Mouse (Mus musculus): ENCODE results near the gene Gm28047.

The Gm28047 gene

DNA sequence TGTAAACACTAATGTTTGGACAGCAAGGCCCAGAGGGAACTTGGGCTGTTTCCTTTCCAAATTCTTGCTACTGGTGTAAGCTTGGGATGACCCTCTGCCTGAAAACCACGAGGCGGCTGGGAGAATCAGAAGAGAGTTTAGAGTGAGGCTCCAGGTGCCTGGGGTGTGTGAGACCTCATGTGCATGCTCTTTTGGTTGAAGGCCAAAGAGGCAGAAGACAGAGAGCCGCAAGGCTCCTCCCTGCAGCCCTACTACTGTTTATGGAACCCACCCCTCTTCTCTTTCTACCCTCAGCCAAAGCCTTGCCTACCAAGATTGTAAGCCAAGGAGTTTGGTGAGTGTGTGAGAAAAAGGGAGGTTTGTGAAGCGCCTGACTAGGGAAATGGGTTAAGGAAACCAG, 109.1 kb downstream of the Gm28047 start:
- no peak for ATAC-seq (ENCODE audit: low TSS enrichment)

- no peak for ATAC-seq (ENCODE audit: low TSS enrichment)
Measured at GRCm38 (mm10) chr15:102515261-102515660, 109.6 kb downstream of the Gm28047 start.

GRCm38 (mm10) chr15:102513004-102513403, 111.9 kb downstream of the Gm28047 start:
- ATAC-seq (ENCODE audit: low TSS enrichment), result no peak

DNA sequence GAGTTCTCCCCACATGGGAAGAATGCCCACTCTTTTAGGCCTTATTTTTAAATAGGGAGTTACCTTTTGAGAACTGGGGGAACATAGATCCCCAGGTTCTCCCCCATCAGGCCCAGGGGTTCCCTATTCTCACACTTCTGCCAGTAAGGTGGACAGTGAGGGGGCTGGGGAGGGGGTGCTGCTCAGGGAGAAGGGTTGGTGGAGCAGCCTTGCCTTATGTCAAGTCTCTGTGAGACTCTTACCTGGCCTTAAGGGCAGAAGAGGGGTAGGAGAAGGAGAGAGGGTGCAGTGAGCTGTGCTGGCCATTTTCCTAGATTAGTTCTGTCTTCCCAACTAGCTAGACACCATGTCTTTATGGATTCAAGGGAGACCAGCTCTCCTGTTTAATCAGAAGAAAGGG, 112.4 kb downstream of the Gm28047 start:
- ATAC-seq (ENCODE audit: low TSS enrichment), result no peak

DNA sequence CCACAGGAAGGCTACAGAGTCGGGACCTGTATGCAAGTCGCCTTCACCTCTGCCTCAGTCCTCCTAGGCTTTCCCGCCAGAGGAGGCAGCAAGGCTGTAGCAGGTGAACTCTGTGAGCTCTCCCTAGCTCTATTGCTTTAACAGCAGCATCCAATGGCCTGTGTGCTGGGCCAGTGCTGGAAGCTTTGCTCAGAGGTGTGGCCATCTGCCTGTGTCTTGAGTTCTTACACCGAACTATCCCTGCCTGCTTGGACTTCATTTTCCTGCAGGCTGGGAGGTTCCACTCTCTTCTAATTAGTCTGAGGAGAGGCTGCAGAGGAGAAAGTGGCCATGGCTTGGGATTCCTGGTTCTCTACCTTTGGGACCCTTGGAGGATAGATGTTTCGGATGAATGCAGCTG, 112.9 kb downstream of the Gm28047 start:
- no peak for ATAC-seq (ENCODE audit: low TSS enrichment)

DNA sequence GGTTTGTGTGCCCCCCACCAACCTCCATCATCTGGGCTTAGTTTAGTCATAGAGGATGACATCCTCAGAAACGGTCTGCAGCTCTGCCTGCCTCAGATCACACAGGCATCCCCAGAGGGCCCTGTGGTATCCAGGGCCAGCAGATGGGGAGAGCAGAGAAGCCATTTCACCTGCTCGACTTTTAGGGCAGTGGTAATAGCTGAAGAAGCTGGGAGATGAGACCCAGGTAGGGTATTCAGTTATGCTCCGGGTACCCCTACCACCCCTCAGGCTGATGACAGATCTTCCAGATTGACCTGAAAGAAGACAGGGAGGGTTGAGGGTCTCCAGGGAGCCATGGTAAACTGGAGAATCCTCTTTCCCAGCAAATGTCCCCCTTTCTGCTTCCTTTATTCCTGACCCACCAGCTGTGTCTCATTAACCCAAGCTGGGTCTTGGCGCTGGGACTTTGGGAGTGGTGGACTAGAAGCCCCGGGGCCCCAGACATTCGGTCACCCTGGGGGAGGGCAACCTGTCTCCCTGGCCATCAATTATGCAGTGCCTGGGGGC, 113.5 kb downstream of the Gm28047 start:
- ATAC-seq (ENCODE audit: low TSS enrichment), result no peak

DNA sequence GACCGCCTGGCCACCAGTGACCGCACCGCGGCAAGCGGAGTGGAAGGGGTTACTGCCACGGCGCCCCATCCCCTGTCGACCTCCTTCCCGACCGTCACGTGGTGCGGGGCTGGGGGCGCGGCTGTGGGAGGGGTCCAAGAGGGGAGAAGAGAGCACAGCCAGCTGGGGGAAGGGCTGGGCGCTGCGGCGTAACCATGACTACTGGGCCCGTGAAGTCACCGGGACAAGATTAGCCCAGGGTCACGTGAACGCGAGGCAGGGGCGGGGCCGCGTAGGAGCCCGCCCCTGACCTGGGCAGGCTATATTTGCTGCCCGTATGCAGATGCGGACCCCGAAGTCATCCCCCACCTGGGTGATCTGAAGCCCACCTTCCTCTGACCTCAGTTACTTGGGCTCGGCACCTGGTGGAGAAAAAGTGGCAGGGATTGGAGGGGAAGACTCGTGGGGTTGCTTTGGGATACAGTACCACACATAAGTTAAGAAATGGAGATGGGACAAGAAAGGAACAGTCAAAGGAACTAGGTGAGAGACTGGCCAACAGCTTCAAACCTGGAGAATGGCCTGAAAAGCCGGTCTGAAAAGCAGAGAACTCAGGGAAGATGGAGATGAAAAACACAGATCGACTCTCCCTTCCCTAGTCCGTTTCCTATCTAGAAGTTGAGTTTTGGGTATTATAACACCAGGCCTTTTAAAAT, 114.1 kb downstream of the Gm28047 start:
- ATAC-seq (ENCODE audit: low TSS enrichment), result peak; percentile 68

DNA sequence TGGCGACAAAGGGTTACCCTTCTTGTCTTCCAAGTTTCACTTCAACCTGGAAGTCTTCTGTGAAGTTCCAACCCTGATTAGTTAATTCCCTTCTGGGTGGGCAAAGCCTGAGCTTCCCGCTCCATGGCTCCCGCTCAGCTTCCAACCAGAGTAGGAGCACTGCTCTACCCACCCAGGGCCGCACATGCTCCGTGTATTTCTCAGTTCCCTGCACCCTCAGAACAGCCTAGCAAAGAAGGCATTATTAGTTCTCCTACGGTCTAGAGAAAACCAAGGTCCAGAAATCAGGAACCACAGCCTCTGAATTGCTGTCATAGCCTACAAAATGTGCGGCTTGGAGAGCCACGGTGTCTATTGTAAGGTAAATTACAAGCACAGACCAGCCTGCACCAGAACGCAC, 114.8 kb downstream of the Gm28047 start:
- peak; percentile 54; the same call in 1 of the 2 replicates for ATAC-seq (ENCODE audit: low TSS enrichment)

- ATAC-seq (ENCODE audit: low TSS enrichment), result no peak
Measured at GRCm38 (mm10) chr15:102508336-102508735, 116.5 kb downstream of the Gm28047 start.

- no peak for ATAC-seq (ENCODE audit: low TSS enrichment)
Measured at GRCm38 (mm10) chr15:102507561-102507960, 117.3 kb downstream of the Gm28047 start.

DNA sequence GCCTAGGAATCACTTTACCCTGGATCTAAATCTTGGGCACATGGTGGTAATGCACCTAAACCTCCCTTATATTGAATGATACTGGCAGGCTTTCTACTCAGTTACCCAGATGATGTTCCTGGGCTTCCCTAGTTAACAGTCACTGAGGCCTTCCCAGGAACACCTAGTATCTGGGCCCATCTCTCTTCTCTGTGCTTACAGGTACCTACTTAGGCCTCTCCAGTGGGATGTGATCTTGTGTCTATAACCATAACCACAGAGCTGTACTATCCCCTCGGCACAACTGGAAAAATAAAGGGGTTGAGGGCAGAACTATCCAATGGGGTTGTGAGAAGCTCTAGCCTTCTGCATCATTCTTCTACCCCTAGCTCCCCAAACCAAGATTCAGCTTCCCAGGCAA, 118.0 kb downstream of the Gm28047 start:
- ATAC-seq (ENCODE audit: low TSS enrichment), result no peak

DNA sequence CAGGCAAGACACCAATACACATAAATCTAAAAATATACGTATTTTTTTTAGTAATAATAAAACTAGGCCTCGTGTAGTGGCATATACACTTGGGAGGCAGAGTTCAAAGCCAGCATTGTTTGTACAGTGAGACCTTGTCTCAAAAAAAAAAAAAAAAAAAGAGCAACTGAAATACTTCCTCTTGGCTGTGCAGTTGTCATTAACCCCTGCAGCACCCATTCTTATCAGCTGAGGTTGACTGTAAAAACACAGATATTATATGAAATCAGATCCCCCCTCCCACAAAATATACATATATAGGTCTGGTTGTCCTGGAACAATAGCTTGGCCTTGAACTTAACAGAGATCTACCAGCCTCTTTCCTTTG, 118.4 kb downstream of the Gm28047 start:
- ATAC-seq (ENCODE audit: low TSS enrichment), result no peak

- ATAC-seq (ENCODE audit: low TSS enrichment), result no peak
Measured at GRCm38 (mm10) chr15:102505770-102506463, 119.0 kb downstream of the Gm28047 start.

DNA sequence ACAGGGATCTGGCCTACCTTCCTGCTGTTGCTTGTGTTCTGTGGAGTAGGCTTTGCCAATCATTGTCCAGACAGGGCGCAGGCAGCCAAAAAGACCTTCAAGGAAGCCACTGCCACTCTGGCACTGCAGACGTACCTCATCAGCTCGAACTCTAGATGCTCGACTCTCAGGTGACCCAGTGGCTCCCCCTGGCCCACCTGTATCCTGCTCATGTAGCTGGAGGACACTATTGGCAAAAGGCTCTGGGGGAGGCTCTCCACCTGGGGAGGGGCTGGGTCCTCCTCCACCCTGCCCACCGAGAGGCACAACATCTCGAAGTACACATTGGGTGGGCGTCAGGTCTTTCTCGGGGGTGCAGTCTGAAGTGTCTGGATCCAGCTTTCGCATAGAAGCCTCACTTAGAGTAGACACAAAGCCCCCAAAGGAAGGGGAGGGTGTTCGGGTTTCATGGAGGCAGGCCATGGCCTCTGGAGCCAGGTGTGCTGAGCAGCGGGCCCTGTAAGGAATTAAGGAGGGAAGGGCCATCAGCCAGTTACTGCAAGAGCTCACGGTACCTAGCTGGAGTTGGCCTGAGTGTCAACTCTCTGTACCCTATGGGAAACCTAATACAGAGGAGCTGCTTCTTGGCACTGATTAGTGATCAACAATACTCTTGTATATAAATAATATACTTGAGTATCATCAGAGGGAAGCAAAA, 119.6 kb downstream of the Gm28047 start:
- no peak for ATAC-seq (ENCODE audit: low TSS enrichment)

DNA sequence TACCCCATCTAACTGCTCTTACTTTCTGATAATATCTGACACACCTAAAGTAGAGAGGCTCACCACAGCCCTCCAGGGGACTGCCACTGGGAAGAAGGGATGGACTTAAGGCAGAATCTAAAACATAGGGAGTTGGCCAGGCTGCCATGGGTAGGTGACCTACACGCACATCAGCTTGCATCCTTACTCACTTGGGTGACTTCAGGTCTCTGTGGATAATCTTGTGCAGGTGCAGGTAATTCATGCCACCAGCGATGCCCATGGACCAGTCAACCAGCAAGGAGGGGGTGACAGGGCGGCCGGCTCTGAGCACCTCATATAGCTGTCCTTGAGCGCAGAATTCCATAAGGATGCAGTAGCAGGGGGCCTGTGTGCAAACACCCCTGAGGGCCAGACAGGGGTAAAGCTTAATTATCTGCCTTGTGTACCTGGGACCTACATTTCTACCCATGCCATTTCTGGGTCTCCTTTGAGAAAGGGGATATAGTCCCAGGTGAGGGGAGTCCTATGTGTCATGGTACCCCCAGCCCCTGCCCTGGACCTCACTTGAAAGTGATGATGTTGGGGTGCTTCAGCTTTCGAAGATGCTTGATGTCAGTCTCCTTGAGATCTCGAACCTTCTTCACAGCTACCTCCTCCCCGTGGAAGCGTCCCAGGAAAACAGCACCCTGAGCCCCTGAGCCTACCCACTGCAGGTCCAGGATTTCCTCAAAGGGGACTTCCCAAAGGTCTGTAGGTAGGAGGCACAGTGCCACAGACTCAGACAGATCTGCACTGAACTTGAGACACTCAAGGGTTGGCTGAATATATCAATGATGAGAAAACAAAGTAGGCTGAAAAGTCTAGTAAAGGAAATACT, 120.7 kb downstream of the Gm28047 start:
- ATAC-seq (ENCODE audit: low TSS enrichment), result no peak

DNA sequence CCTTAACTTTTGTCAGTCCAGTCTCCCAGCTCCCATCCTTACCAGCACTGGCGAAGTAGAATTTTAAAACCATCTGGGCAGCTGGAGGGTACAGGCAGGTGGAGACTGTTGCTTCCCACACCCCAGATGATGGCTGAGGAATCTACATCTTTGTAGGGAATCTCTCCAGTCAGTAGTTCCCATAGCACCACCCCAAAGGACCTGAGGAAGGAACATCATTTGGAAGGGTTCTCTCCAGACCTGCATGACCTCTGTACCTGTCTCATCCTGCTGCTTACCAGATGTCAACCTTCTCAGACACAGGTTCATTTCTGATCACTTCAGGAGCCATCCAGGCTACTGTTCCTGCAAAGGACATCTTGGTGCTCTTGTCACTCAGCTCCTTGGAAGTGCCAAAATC, 121.4 kb downstream of the Gm28047 start, which contains the start of gene Gm10337:
Gm10337 (plus strand) TSS at position 276 of the 400 bp plus-strand sequence.
- no peak for ATAC-seq (ENCODE audit: low TSS enrichment)

DNA sequence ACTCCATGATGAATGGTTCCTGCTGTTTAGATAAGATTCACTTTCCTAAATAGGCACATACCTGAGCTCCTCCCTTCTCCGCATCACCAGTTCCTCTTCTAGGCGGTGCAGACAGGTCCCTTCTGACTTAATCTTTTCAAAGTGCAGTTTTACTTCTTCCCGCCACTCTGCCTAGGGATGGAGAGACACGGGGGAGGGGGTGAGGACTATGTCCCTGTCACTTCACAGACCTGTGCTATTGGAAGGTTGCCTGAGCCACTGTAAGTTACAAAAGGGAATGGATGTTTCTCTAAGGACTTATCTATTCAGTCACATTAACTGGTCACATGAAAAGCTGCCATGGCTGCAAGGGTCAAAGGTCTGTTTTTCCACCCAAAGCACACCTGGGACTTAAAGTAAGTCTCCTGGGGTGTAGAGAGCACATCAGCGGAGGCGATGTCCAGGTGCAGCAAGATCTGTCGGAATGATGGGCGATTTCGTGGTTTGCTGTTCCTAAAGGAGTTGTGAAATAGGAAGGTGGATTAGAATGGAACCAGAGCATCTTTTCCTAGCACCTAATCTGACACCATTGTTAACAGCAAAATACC, 122.5 kb downstream of the Gm28047 start:
- no peak for ATAC-seq (ENCODE audit: low TSS enrichment)

- no peak for ATAC-seq (ENCODE audit: low TSS enrichment)
Measured at GRCm38 (mm10) chr15:102501084-102501814, 123.6 kb downstream of the Gm28047 start.

DNA sequence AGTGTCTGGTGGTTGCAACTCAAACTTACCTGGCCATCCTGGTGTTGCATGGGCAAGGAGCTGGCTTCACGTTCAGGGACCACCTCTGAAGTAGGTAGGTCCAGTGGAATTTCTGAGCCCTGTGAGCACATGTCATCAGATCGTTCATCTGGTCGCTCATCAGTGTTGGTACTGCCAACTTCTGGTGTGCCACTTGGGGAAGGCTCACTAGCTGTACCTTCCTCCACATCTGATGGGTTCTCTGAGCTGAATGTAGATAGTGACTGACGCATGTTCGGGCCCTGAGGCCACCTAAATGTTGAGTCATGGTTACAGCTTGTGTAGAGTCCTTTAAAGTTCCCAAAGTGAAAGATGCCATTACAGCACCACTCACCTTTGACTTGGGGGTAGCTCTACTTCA, 124.4 kb downstream of the Gm28047 start:
- ATAC-seq (ENCODE audit: low TSS enrichment), result no peak

- ATAC-seq (ENCODE audit: low TSS enrichment), result no peak
Measured at GRCm38 (mm10) chr15:102499851-102500250, 125.0 kb downstream of the Gm28047 start.

DNA sequence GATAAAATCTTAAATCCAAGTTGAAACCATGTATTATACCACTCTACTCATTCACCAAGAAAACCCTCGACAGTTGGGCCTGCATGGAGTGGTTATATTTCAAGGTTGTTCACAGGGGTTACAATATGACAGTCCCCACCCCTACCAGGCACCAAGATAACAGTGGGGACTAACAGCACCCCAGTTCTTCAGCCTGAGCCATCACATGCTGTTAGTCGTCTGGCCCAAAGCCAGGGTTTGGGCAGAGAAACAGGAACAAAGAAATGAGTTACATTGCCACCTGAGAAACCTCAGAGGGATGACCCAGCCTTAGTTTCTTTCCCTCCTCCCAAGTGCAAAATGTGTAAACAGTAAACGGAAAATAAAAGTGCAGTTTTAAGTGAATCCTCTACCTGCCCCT, 125.5 kb downstream of the Gm28047 start:
- ATAC-seq (ENCODE audit: low TSS enrichment), result no peak
